Mouse (Mus musculus): ENCODE measurements around the gene Ntsr1.

DNA sequence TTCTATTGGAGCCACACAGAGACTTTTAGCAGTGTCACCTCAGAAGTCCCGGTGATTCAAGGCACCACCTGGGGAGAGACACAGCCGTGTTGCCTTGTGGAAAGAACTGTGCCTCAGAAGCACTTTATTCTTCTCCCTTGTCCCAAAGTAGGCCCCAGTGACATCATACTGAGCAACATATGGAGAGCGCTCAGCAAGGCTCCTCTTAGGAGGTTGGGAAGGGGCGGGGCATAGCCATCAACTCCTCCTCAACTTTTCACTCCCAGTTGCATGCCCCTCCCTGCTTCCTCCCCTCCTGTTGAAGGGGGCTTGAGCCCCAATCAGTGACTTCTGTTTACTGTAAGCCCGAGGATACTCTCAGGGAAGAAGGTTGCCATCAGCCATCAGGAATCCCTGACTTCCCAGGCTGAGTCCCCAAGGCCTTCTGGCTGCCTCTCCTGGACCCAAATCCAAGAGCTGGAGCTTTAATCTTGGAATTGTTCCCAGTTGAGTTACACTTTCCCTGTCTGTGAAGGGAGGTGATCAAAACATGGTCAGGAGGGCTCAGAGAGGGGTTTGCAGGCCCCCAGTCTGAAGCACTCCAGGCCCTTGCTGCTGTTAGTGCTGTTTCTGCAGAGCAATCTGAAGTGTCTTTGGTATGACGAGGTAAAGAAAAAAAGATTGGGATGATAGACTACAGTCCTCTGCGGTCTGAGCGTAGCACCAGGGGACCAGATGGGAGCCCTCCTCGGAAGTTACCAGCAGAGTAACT, 1.6 kb downstream of the Ntsr1 start:
- TF ChIP-seq POLR2A (IDR thresholded peaks at IDR 0.05; ENCODE audit: borderline replicate concordance, extremely low read depth, insufficient read depth, insufficient read length, poor library complexity, severe bottlenecking) (no peak), CTCF (IDR thresholded peaks at IDR 0.05; ENCODE audit: borderline replicate concordance, extremely low read depth, insufficient read depth, insufficient read length) (no peak)

All from brain, embryonic 14.5 days (tissue).